Mouse (Mus musculus) lung, adult 2 months (tissue): ENCODE measurements around the gene Traf3ip1.

ENCODE experiments used
- CTCF ChIP-seq: fragments of 200-500 bp; IDR thresholded peaks from 2 replicates; pipeline ENCODE4 v1.5.1; 2011; ENCODE audit warnings: mild to moderate bottlenecking, low read length, control low read depth; ENCODE audit not compliant: insufficient read depth
- POLR2A ChIP-seq: fragments of 200-500 bp; IDR thresholded peaks from 2 replicates; pipeline ENCODE4 v1.6.1; 2011; ENCODE audit warnings: low read depth, mild to moderate bottlenecking, control low read depth, low read length, borderline replicate concordance; ENCODE audit errors: extremely low read depth

- TF ChIP-seq CTCF = no peak
- TF ChIP-seq POLR2A = no peak
These were observed 54.6 kb downstream of the Traf3ip1 start for GRCm38 (mm10) chr1:91549073-91549472.
